Mouse (Mus musculus) E14TG2a.4 (cell line): ENCODE results near the gene Auts2.

Source experiments
- CTCF ChIP-seq: conservative IDR thresholded peaks from 2 replicates; pipeline ENCODE4 v1.5.1; 2014; ENCODE audit warnings: low read length
- NANOG ChIP-seq: IDR thresholded peaks from 2 replicates; pipeline ENCODE4 v1.6.1; 2014; ENCODE audit warnings: borderline replicate concordance, low read length, mixed read lengths

GRCm38 (mm10) chr5:132007907-132008306 is 535.2 kb downstream of the Auts2 start:
- no peak for TF ChIP-seq CTCF
- TF ChIP-seq NANOG = no peak
